Mouse (Mus musculus): ENCODE results near the gene Upp2. TPM values are rescaled to one million over a fixed set of nuclear protein-coding genes. Genes with fewer than 3 reads are reported as not detected.

Gene Upp2
- total RNA-seq, 2 experiments from 2014 or later, result 1.6 to 2.8 TPM

GRCm38 (mm10) chr2:58773833-58774232 lies 206.7 kb downstream of the Upp2 start:
- no peak for DNase-seq

GRCm38 (mm10) chr2:58778986-58779495 lies 211.9 kb downstream of the Upp2 start:
- DNase-seq, result no peak

GRCm38 (mm10) chr2:58783526-58783925 lies 216.4 kb downstream of the Upp2 start:
- no peak for DNase-seq

GRCm38 (mm10) chr2:58786177-58786576 lies 219.1 kb downstream of the Upp2 start:
- no peak for DNase-seq

- peak; percentile 20 for DNase-seq
These were observed 219.6 kb downstream of the Upp2 start for GRCm38 (mm10) chr2:58786681-58787080.

- no peak for DNase-seq
These were observed 220.3 kb downstream of the Upp2 start for GRCm38 (mm10) chr2:58787360-58787759.

- no peak for DNase-seq
These were observed 222.8 kb downstream of the Upp2 start for GRCm38 (mm10) chr2:58789934-58790333.

GRCm38 (mm10) chr2:58790361-58790760 lies 223.3 kb downstream of the Upp2 start:
- DNase-seq, result no peak

GRCm38 (mm10) chr2:58794489-58794888 lies 227.4 kb downstream of the Upp2 start:
- no peak for DNase-seq

GRCm38 (mm10) chr2:58795432-58795831 lies 228.3 kb downstream of the Upp2 start:
- no peak for DNase-seq

- DNase-seq, result no peak
These were observed 230.4 kb downstream of the Upp2 start for GRCm38 (mm10) chr2:58797506-58797905.

GRCm38 (mm10) chr2:58799126-58799525 lies 232.0 kb downstream of the Upp2 start:
- DNase-seq, result no peak

GRCm38 (mm10) chr2:58799623-58800022 lies 232.5 kb downstream of the Upp2 start:
- DNase-seq, result no peak

- DNase-seq, result no peak
These were observed 245.8 kb downstream of the Upp2 start for GRCm38 (mm10) chr2:58812941-58813340.

- DNase-seq, result no peak
These were observed 262.0 kb downstream of the Upp2 start for GRCm38 (mm10) chr2:58828910-58829600.

- DNase-seq, result peak; percentile 14
These were observed 263.1 kb downstream of the Upp2 start for GRCm38 (mm10) chr2:58829981-58830742.

GRCm38 (mm10) chr2:58832253-58832980 lies 265.3 kb downstream of the Upp2 start:
- DNase-seq, result no peak

- DNase-seq, result no peak
These were observed 273.9 kb downstream of the Upp2 start for GRCm38 (mm10) chr2:58841021-58841420.

GRCm38 (mm10) chr2:58842443-58842842 lies 275.3 kb downstream of the Upp2 start:
- DNase-seq, result no peak
